Comparison of ENCODE assay signal across 9 mouse cellular contexts in the genomic region with DNA sequence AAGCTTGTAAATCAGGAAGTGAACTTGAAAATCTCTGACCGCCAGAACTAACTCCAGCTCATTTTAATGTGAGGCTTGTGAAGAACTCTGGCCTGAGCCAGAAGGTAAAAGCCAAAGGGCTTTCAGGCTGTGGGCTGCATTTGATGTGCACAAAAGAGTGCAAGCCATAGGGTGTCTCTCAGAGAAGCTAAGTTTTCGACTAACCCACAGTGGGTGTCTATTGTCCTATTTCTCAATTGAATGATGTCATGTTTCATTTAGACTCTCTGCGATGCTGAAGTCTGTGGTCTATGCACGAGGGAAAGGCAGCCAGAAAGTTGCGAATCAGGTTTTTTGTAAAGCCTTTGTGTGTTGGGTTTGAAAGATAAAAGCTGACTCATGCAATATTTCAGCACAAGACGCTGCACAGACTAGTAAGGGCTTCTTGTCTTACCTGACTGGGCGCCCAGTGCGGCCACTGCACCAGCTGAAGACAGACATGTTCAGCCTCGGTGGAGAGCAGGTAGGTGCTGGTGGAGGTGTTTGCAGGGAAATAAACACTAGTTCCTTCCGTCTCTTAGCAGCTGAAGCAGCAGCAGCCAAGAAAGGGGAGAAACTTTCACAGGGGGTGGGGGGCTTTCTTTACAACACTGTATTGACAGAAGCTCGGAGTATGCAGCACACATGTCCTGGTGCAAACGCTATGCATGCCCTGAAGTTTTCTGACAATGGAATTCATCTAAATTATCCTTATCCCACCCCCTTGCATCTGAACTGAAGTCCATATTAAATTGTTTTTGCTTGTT.
DNase-seq lines count a peak whose midpoint lies in the region; ATAC-seq and TF ChIP-seq lines count a peak whose summit lies in the region.
"Had no signal": no experiment of that assay in that cellular context is flagged by ENCODE, and none has a peak within 500 bp of the region (broad histone marks: within the 10 kb centered on the region; RNA-seq: fewer than 3 reads in every experiment).

No protein-coding gene starts in this region.

- H3K27ac ChIP-seq in left cerebral cortex, adult 2 months = peak overlapping the region; percentile 16; the same call in 1 of the 2 replicates
- H3K27ac ChIP-seq in embryonic facial prominence, embryonic 13.5 days = peak overlapping the region; percentile 87
- no peak overlapping the region for H3K27ac ChIP-seq in intestine, embryonic 16.5 days (ENCODE audit: low read length)
- peak overlapping the region; percentile 62 for H3K27ac ChIP-seq in stomach, embryonic 14.5 days (ENCODE audit: low read length)

- TF ChIP-seq CTCF in left cerebral cortex, adult 2 months (IDR thresholded peaks at IDR 0.05) = no peak

- H3K36me3 ChIP-seq in embryonic facial prominence, embryonic 13.5 days = no peaks in the 10 kb centered on the region
- no peaks in the 10 kb centered on the region for H3K36me3 ChIP-seq in intestine, embryonic 16.5 days (ENCODE audit: control insufficient read depth, insufficient read depth, low read length)
- H3K36me3 ChIP-seq in stomach, embryonic 14.5 days (ENCODE audit: control insufficient read depth, insufficient read depth, low read length) = no peaks in the 10 kb centered on the region

- no peaks in the 10 kb centered on the region for H3K9me3 ChIP-seq in embryonic facial prominence, embryonic 13.5 days
- no peaks in the 10 kb centered on the region for H3K9me3 ChIP-seq in intestine, embryonic 16.5 days (ENCODE audit: control insufficient read depth, low read length)
- peaks cover 5% of the 10 kb centered on the region; the same call in 1 of the 2 replicates for H3K9me3 ChIP-seq in stomach, embryonic 14.5 days (ENCODE audit: control insufficient read depth, low read depth, low read length)

- no peak for DNase-seq in left cerebral cortex, adult 2 months (ENCODE audit: extremely low spot score in 1 of 2, low spot score in 2 of 2)
- DNase-seq in left cerebral cortex, adult 18-20 months (ENCODE audit: low spot score in 2 of 2) = no peak
- DNase-seq in frontal cortex, postnatal 14 days (ENCODE audit: low spot score in 2 of 2) = no peak
- DNase-seq in gastrocnemius, postnatal 14 days = no peak
- no peak for DNase-seq in left cerebral cortex, postnatal 4 days
- DNase-seq: right cerebral cortex, postnatal 14 days had no signal

- peak; percentile 63 for ATAC-seq in embryonic facial prominence, embryonic 13.5 days (ENCODE audit: insufficient number of reproducible peaks, insufficient read depth, low FRiP score, low TSS enrichment, low read depth)
- ATAC-seq in intestine, embryonic 16.5 days = peak; percentile 82
- peak; percentile 79 for ATAC-seq in stomach, embryonic 14.5 days (ENCODE audit: insufficient number of reproducible peaks, insufficient read depth, low FRiP score, low read depth)

- no peaks in the 10 kb centered on the region for H3K27me3 ChIP-seq in embryonic facial prominence, embryonic 13.5 days
- no peaks in the 10 kb centered on the region for H3K27me3 ChIP-seq in intestine, embryonic 16.5 days (replicated peaks; ENCODE audit: control insufficient read depth, insufficient read depth, low read length)
- H3K27me3 ChIP-seq in stomach, embryonic 14.5 days (ENCODE audit: control insufficient read depth, insufficient read depth, low read length) = no peaks in the 10 kb centered on the region

- H3K4me3 ChIP-seq in left cerebral cortex, adult 2 months = peak overlapping the region; percentile 21
- peak overlapping the region; percentile 34 for H3K4me3 ChIP-seq in embryonic facial prominence, embryonic 13.5 days
- H3K4me3 ChIP-seq in intestine, embryonic 16.5 days (ENCODE audit: low read length) = no peak overlapping the region
- peak overlapping the region; percentile 18; the same call in 1 of the 2 replicates for H3K4me3 ChIP-seq in stomach, embryonic 14.5 days (ENCODE audit: low read depth, low read length)

- H3K9ac ChIP-seq in embryonic facial prominence, embryonic 13.5 days = peak overlapping the region; percentile 65
- no peak overlapping the region for H3K9ac ChIP-seq in intestine, embryonic 16.5 days (ENCODE audit: low read depth, low read length)
- H3K9ac ChIP-seq in stomach, embryonic 14.5 days (replicated peaks; ENCODE audit: low read depth, low read length) = no peak overlapping the region; the same call in 1 of the 2 replicates

- intact Hi-C loops in left cerebral cortex, adult 2 months (cut with DNase I) = no loop called here
- intact Hi-C loops in gastrocnemius, postnatal 14 days (cut with DNase I; ENCODE audit: low total_unique reads) = no loop called here
- intact Hi-C loops in left cerebral cortex, postnatal 4 days (cut with DNase I) = no loop called here

- 7% methylated on average over 12 of the region's 12 CpGs for WGBS in embryonic facial prominence, embryonic 13.5 days
- WGBS in intestine, embryonic 16.5 days = 18% methylated on average over 12 of the region's 12 CpGs
- 26% methylated on average over 12 of the region's 12 CpGs for WGBS in stomach, embryonic 14.5 days

- H3K4me1 ChIP-seq in embryonic facial prominence, embryonic 13.5 days = peaks cover 55% of the 10 kb centered on the region
- 0 out of 2 replicates have a peak, but pooled peaks cover 12% of the 10 kb centered on the region for H3K4me1 ChIP-seq in intestine, embryonic 16.5 days (ENCODE audit: control insufficient read depth, insufficient read depth, low read length)
- H3K4me1 ChIP-seq in stomach, embryonic 14.5 days (ENCODE audit: control insufficient read depth, insufficient read depth, low read length) = peaks cover 17% of the 10 kb centered on the region; the same call in 1 of the 2 replicates

- H3K4me2 ChIP-seq in embryonic facial prominence, embryonic 13.5 days = peak overlapping the region; percentile 56
- H3K4me2 ChIP-seq in intestine, embryonic 16.5 days (ENCODE audit: low read depth, low read length) = peak overlapping the region; percentile 15; the same call in 1 of the 2 replicates
- peak overlapping the region; percentile 32 for H3K4me2 ChIP-seq in stomach, embryonic 14.5 days (replicated peaks; ENCODE audit: low read depth, low read length)
